10 mouse cellular contexts compared by ENCODE assay signal in genomic region chr14:7888294-7888693, GRCm38 (mm10).
DNase-seq lines count a peak whose midpoint lies in the region; ATAC-seq and TF ChIP-seq lines count a peak whose summit lies in the region.
"Had no signal": no experiment of that assay in that cellular context is flagged by ENCODE, and none has a peak within 500 bp of the region (broad histone marks: within the 10 kb centered on the region; RNA-seq: fewer than 3 reads in every experiment).

No protein-coding gene starts in this region.

- DNase-seq in embryonic facial prominence, embryonic 10.5 days (ENCODE audit: low spot score) = no peak
- no peak for DNase-seq in liver
- no peak for DNase-seq in gastrocnemius, postnatal 14 days
- no peak for DNase-seq in adrenal gland, adult 8-10 months
- DNase-seq: embryo, embryonic 11 days; lung, postnatal 14 days had no signal

- TF ChIP-seq POLR2A in cortical plate, adult 2 months (IDR thresholded peaks at IDR 0.05; ENCODE audit: extremely low read depth, insufficient read depth, low read length) = no peak

- no peak overlapping the region for H3K4me3 ChIP-seq in embryonic facial prominence, embryonic 12.5 days
- H3K4me3 ChIP-seq in embryonic facial prominence, embryonic 10.5 days = no peak overlapping the region
- no peak overlapping the region for H3K4me3 ChIP-seq in cortical plate, adult 2 months (ENCODE audit: insufficient read depth, low read length)
- H3K4me3 ChIP-seq in hindbrain, embryonic 16.5 days (ENCODE audit: low read length) = no peak overlapping the region
- H3K4me3 ChIP-seq in midbrain, embryonic 16.5 days (ENCODE audit: low read depth, low read length) = no peak overlapping the region

- 84% methylated on average over 6 of the region's 6 CpGs for WGBS in embryonic facial prominence, embryonic 12.5 days
- WGBS in embryonic facial prominence, embryonic 10.5 days = 90% methylated on average over 6 of the region's 6 CpGs
- WGBS in hindbrain, embryonic 16.5 days = 92% methylated on average over 6 of the region's 6 CpGs
- 91% methylated on average over 6 of the region's 6 CpGs for WGBS in midbrain, embryonic 16.5 days

- intact Hi-C loops in gastrocnemius, postnatal 14 days (cut with DNase I; ENCODE audit: low total_unique reads) = no loop called here

- H3K27ac ChIP-seq in embryonic facial prominence, embryonic 12.5 days = peak overlapping the region; percentile 85
- no peak overlapping the region for H3K27ac ChIP-seq in embryonic facial prominence, embryonic 10.5 days (replicated peaks)
- peak overlapping the region; percentile 64 for H3K27ac ChIP-seq in cortical plate, adult 2 months (ENCODE audit: insufficient read depth, low read length)
- peak overlapping the region; percentile 88 for H3K27ac ChIP-seq in hindbrain, embryonic 16.5 days (ENCODE audit: low read depth, low read length)
- H3K27ac ChIP-seq in midbrain, embryonic 16.5 days (ENCODE audit: low read length) = peak overlapping the region; percentile 83

- H3K27me3 ChIP-seq in embryonic facial prominence, embryonic 12.5 days = no peaks in the 10 kb centered on the region
- H3K27me3 ChIP-seq in embryonic facial prominence, embryonic 10.5 days (replicated peaks; ENCODE audit: low read depth, poor library complexity, severe bottlenecking) = no peaks in the 10 kb centered on the region
- H3K27me3 ChIP-seq in hindbrain, embryonic 16.5 days (replicated peaks; ENCODE audit: control insufficient read depth, insufficient read depth, low read length) = no peaks in the 10 kb centered on the region
- H3K27me3 ChIP-seq in midbrain, embryonic 16.5 days (ENCODE audit: control insufficient read depth, insufficient read depth, low read depth, low read length) = no peaks in the 10 kb centered on the region

- TF ChIP-seq CTCF in cortical plate, adult 2 months (IDR thresholded peaks at IDR 0.05; ENCODE audit: extremely low read depth, insufficient read depth, low read length) = no peak

- peaks cover 50% of the 10 kb centered on the region for H3K36me3 ChIP-seq in embryonic facial prominence, embryonic 12.5 days
- peaks cover 91% of the 10 kb centered on the region for H3K36me3 ChIP-seq in embryonic facial prominence, embryonic 10.5 days (replicated peaks)
- H3K36me3 ChIP-seq in hindbrain, embryonic 16.5 days (ENCODE audit: control insufficient read depth, insufficient read depth, low read length) = peaks cover 29% of the 10 kb centered on the region
- H3K36me3 ChIP-seq in midbrain, embryonic 16.5 days (ENCODE audit: control insufficient read depth, insufficient read depth, low read length) = peaks cover 30% of the 10 kb centered on the region

- ATAC-seq in embryonic facial prominence, embryonic 12.5 days (ENCODE audit: insufficient number of reproducible peaks, insufficient read depth, low FRiP score, low TSS enrichment) = no peak
- ATAC-seq in hindbrain, embryonic 16.5 days = no peak
- no peak for ATAC-seq in midbrain, embryonic 16.5 days

- H3K9ac ChIP-seq in embryonic facial prominence, embryonic 12.5 days = no peak overlapping the region
- H3K9ac ChIP-seq in hindbrain, embryonic 16.5 days (ENCODE audit: low read depth, low read length) = no peak overlapping the region
- no peak overlapping the region for H3K9ac ChIP-seq in midbrain, embryonic 16.5 days (ENCODE audit: low read depth, low read length)

- H3K4me2 ChIP-seq in embryonic facial prominence, embryonic 12.5 days (replicated peaks) = no peak overlapping the region
- no peak overlapping the region for H3K4me2 ChIP-seq in hindbrain, embryonic 16.5 days (ENCODE audit: low read length)
- H3K4me2 ChIP-seq in midbrain, embryonic 16.5 days (ENCODE audit: low read length) = no peak overlapping the region

- H3K4me1 ChIP-seq in embryonic facial prominence, embryonic 12.5 days = peaks cover 13% of the 10 kb centered on the region
- H3K4me1 ChIP-seq in embryonic facial prominence, embryonic 10.5 days = peaks cover 10% of the 10 kb centered on the region; the same call in 1 of the 2 replicates
- H3K4me1 ChIP-seq in cortical plate, adult 2 months (ENCODE audit: control insufficient read depth, insufficient read depth, low read length) = peaks cover 6% of the 10 kb centered on the region
- peaks cover 12% of the 10 kb centered on the region for H3K4me1 ChIP-seq in hindbrain, embryonic 16.5 days (ENCODE audit: control insufficient read depth, insufficient read depth, low read depth, low read length)
- peaks cover 10% of the 10 kb centered on the region for H3K4me1 ChIP-seq in midbrain, embryonic 16.5 days (ENCODE audit: control insufficient read depth, insufficient read depth, low read length)

- no peaks in the 10 kb centered on the region for H3K9me3 ChIP-seq in embryonic facial prominence, embryonic 12.5 days
- no peaks in the 10 kb centered on the region for H3K9me3 ChIP-seq in embryonic facial prominence, embryonic 10.5 days
- H3K9me3 ChIP-seq in hindbrain, embryonic 16.5 days (ENCODE audit: control insufficient read depth, low read length) = no peaks in the 10 kb centered on the region
- H3K9me3 ChIP-seq in midbrain, embryonic 16.5 days (replicated peaks; ENCODE audit: control insufficient read depth, low read length, poor library complexity, severe bottlenecking) = no peaks in the 10 kb centered on the region
